Mouse (Mus musculus) megakaryocyte, embryonic 14.5 days (primary cell): ENCODE results near the gene Dtx1. TPM values are rescaled to one million over a fixed set of nuclear protein-coding genes. Genes with fewer than 3 reads are reported as not detected.

Experiments used
- H3K27me3 ChIP-seq: replicated peaks from 2 replicates; pipeline ENCODE3; 2012; ENCODE audit warnings: inconsistent platforms
- H3K36me3 ChIP-seq: replicated peaks from 2 replicates; pipeline ENCODE3; 2012; ENCODE audit warnings: low read length, inconsistent platforms, mixed read lengths
- H3K4me1 ChIP-seq: 2 replicates; pipeline ENCODE4 v1.6.1; 2012; ENCODE audit warnings: inconsistent platforms
- H3K4me3 ChIP-seq: replicated peaks from 2 replicates; pipeline ENCODE3; 2012; ENCODE audit warnings: moderate library complexity, mild to moderate bottlenecking, inconsistent platforms
- H3K9me3 ChIP-seq: 2 replicates; pipeline ENCODE4 v1.6.1; 2012; ENCODE audit warnings: inconsistent platforms
- FLI1 ChIP-seq: IDR thresholded peaks from 2 replicates; pipeline ENCODE4 v1.6.1; 2012; ENCODE audit warnings: low read length, inconsistent platforms, mixed read lengths
- GATA1 ChIP-seq: IDR thresholded peaks from 3 replicates; pipeline ENCODE4 v1.6.1; 2012; ENCODE audit warnings: mixed read lengths, low read length, inconsistent platforms, borderline replicate concordance
- polyA plus RNA-seq: library from polyadenylated mRNA; stranded (reverse); fragments of >175 nt; gene quantifications from 2 replicates; pipeline ENCODE4 v1.2.3, GENCODE M21; 2012; ENCODE audit warnings: low replicate concordance; ENCODE audit not compliant: insufficient read depth

The Dtx1 gene
- polyA plus RNA-seq, 1 experiment, result not detected

GRCm38 (mm10) chr5:120706976-120707375 is 4.8 kb downstream of the Dtx1 start:
- H3K27me3 ChIP-seq, result peaks cover 99% of the 10 kb centered on the region
- peaks cover 10% of the 10 kb centered on the region for H3K4me1 ChIP-seq
- H3K4me3 ChIP-seq, result no peak overlapping the region
- H3K36me3 ChIP-seq, result no peaks in the 10 kb centered on the region
- H3K9me3 ChIP-seq, result 0 out of 2 replicates have a peak, but pooled peaks cover 3% of the 10 kb centered on the region
- no peak for TF ChIP-seq GATA1

GRCm38 (mm10) chr5:120706541-120706940 is 5.2 kb downstream of the Dtx1 start:
- peaks cover 9% of the 10 kb centered on the region for H3K4me1 ChIP-seq
- TF ChIP-seq GATA1 (no peak), FLI1 (no peak)
- no peaks in the 10 kb centered on the region for H3K36me3 ChIP-seq
- peaks cover 98% of the 10 kb centered on the region for H3K27me3 ChIP-seq
- 0 out of 2 replicates have a peak, but pooled peaks cover 3% of the 10 kb centered on the region for H3K9me3 ChIP-seq
- H3K4me3 ChIP-seq, result no peak overlapping the region

- H3K9me3 ChIP-seq, result no peaks in the 10 kb centered on the region
- H3K27me3 ChIP-seq, result peaks cover 98% of the 10 kb centered on the region
- H3K4me1 ChIP-seq, result no peaks in the 10 kb centered on the region
- TF ChIP-seq FLI1, result no peak
- no peak for TF ChIP-seq GATA1
- no peak overlapping the region for H3K4me3 ChIP-seq
- no peaks in the 10 kb centered on the region for H3K36me3 ChIP-seq
Measured at GRCm38 (mm10) chr5:120704421-120704820, 7.3 kb downstream of the Dtx1 start.

DNA sequence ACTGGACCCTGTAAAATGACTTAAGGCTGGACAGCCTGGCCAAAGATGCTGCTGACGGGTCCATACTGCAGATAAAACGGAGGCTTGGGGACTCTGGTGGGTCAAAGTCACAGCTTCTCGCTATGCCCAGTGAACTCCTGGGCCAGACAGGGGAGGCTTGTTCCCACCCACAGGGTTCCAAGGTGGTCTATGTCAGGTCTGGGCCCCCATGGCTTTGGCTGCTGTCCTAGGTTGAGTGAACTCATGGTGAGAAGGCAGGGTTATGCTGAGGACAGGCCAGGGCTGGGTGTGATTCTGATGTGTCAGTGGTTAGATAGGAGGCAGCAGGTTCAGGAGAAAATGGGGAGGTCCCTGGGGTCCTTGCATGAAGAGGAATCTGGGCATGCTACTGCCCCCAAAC is 8.1 kb downstream of the Dtx1 start:
- H3K4me1 ChIP-seq, result no peaks in the 10 kb centered on the region
- no peak for TF ChIP-seq FLI1
- TF ChIP-seq GATA1, result no peak
- no peak overlapping the region for H3K4me3 ChIP-seq
- H3K27me3 ChIP-seq, result peaks cover 98% of the 10 kb centered on the region
- H3K36me3 ChIP-seq, result no peaks in the 10 kb centered on the region
- no peaks in the 10 kb centered on the region for H3K9me3 ChIP-seq

DNA sequence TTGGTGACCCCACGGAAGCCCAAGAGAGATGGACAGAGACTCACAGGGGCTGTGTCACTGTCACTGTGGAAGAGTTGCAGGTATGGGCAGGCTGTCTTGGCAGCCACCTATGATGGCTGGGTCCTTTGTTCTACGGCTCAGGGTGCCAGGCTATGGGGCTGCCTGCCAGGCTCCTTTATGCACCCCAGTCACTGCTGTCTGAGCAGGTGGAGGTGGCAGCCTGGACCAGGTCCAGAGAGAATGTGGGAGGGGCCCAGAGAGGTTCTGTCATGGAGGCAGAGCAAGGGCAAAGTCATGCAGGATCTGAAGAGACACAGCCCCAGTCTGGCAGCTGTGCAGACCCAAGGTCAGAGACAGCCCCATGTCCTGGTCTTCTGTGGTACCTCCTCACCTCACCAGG is 8.8 kb downstream of the Dtx1 start:
- H3K27me3 ChIP-seq, result peaks cover 98% of the 10 kb centered on the region
- no peak overlapping the region for H3K4me3 ChIP-seq
- H3K36me3 ChIP-seq, result no peaks in the 10 kb centered on the region
- H3K4me1 ChIP-seq, result no peaks in the 10 kb centered on the region
- TF ChIP-seq FLI1 (no peak), GATA1 (no peak)
- no peaks in the 10 kb centered on the region for H3K9me3 ChIP-seq

- H3K4me1 ChIP-seq, result no peaks in the 10 kb centered on the region
- peaks cover 98% of the 10 kb centered on the region for H3K27me3 ChIP-seq
Measured at GRCm38 (mm10) chr5:120702421-120702820, 9.3 kb downstream of the Dtx1 start.

DNA sequence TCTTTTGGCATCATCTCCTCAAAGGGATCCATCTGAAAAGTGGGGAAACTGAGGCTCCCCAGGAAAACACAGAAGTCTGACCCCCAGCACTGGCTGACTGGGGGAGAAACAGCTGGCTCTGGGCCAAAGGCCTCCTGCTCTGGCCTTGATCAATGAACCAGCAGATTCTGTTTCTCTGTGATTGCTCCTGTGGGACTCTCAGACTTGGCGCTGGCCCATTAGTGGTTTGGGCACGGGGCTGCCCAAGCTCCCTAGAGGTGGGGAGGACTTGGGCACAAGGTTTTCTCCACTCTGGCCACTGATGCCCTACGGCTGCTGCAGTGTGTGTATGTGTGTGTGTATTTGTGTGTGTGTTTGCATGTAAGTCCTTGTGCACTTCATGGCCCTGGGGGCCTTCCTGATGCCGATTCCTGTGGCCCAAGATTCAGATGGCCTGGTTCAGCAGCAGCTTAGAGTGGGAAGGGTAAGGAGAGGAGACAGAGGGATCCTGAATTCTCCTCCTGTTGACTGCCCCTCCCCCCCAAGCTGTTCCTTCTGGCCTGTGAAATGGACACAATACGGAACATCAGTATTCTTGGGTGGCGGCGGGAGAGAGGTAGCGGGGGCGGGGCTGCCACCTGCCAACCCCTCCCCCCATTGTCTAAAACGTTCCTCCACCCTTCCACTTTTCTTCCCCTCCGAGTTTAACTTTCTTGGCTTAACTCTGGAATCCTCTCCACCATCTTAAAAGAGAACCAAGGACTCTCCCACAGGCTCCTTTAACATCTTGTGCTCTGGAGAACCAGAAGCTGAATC is 10.5 kb downstream of the Dtx1 start:
- H3K36me3 ChIP-seq, result no peaks in the 10 kb centered on the region
- H3K9me3 ChIP-seq, result no peaks in the 10 kb centered on the region
- no peaks in the 10 kb centered on the region for H3K4me1 ChIP-seq
- H3K27me3 ChIP-seq, result peaks cover 99% of the 10 kb centered on the region
- TF ChIP-seq FLI1, result no peak
- TF ChIP-seq GATA1, result no peak
- H3K4me3 ChIP-seq, result no peak overlapping the region

More at GRCm38 (mm10) chr5:120702421-120702820, 9.3 kb downstream of the Dtx1 start:
- TF ChIP-seq FLI1 (no peak), GATA1 (no peak)
- H3K9me3 ChIP-seq, result no peaks in the 10 kb centered on the region
- H3K36me3 ChIP-seq, result no peaks in the 10 kb centered on the region
- no peak overlapping the region for H3K4me3 ChIP-seq

GRCm38 (mm10) chr5:120698801-120699391 is 12.8 kb downstream of the Dtx1 start:
- no peaks in the 10 kb centered on the region for H3K36me3 ChIP-seq
- H3K4me1 ChIP-seq, result peaks cover 5% of the 10 kb centered on the region; the same call in 1 of the 2 replicates
- H3K27me3 ChIP-seq, result peaks cover 99% of the 10 kb centered on the region
- TF ChIP-seq GATA1 (no peak), FLI1 (no peak)
- no peaks in the 10 kb centered on the region for H3K9me3 ChIP-seq
- H3K4me3 ChIP-seq, result no peak overlapping the region

DNA sequence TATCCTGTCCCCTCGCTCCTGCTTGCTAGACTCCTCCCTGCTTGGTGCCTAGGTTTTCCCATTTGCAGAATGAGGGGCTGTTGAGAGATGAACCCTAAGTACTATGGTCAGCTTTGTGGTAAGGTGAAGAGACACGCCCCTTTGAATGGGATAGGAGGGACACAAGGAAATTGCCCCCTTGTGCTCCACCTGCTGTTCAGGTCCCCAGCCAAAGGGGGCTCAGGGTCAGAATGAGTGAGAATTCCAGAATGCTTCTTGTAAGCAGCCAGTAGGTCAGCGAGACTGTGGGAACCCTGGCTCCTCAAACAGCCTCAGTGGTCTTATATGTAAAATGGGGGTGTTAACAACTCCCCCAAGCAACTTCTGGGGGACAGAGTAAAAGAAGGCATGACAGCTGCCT is 13.5 kb downstream of the Dtx1 start:
- H3K4me3 ChIP-seq, result no peak overlapping the region
- H3K36me3 ChIP-seq, result no peaks in the 10 kb centered on the region
- no peak for TF ChIP-seq GATA1
- no peak for TF ChIP-seq FLI1
- peaks cover 98% of the 10 kb centered on the region for H3K27me3 ChIP-seq
- H3K4me1 ChIP-seq, result peaks cover 5% of the 10 kb centered on the region; the same call in 1 of the 2 replicates
- no peaks in the 10 kb centered on the region for H3K9me3 ChIP-seq

- Histone ChIP-seq H3K4me1 (peaks cover 5% of the 10 kb centered on the region; the same call in 1 of the 2 replicates), H3K4me3 (no peak overlapping the region), H3K36me3 (no peaks in the 10 kb centered on the region), H3K9me3 (no peaks in the 10 kb centered on the region), H3K27me3 (peaks cover 96% of the 10 kb centered on the region)
- no peak for TF ChIP-seq FLI1
- no peak for TF ChIP-seq GATA1
Measured at GRCm38 (mm10) chr5:120696865-120697264, 14.9 kb downstream of the Dtx1 start.
